Mouse (Mus musculus) liver, embryonic 14.5 days (tissue): Measurements from ENCODE around the gene Zfp52.

Source experiments
- CTCF ChIP-seq: IDR thresholded peaks from 2 replicates; pipeline ENCODE4 v1.5.1; 2016; ENCODE audit warnings: antibody characterized with exemption, low read depth, control low read depth
- EP300 ChIP-seq: IDR thresholded peaks from 2 replicates; pipeline ENCODE4 v1.6.1; 2016; ENCODE audit warnings: antibody characterized with exemption, low read depth

DNA sequence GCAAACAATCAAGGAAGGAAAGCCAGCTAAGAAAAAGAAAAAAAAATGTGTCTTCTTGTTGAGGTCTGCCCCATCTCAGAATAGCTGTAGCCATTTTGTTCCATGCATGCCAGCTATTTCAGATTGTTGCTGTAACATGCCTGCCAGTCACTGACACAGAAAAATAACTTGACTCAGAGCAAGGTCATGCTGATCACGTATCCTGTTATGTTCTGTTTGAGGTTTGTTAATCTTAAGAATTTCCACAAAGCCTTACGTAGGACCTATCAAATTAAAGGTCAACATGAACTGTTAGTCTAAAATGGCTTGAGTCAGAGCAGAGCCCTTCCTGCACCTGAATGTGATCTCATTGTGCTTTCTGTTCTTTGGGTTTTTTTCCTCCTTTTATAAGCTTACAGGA lies 1.3 kb downstream of the Zfp52 start:
- TF ChIP-seq CTCF (no peak), EP300 (no peak)
